ENCODE assay signal across 22 mouse cellular contexts in genomic region chr7:144774283-144774682, GRCm38 (mm10).
"Had no signal": no experiment of that assay in that cellular context is flagged by ENCODE, and none has a peak within 500 bp of the region (broad histone marks: within the 10 kb centered on the region; RNA-seq: fewer than 3 reads in every experiment).

No protein-coding gene starts in this region.

- ATAC-seq: liver, embryonic 12.5 days had no signal

- H3K9me3 ChIP-seq: limb, embryonic 13.5 days; liver, embryonic 12.5 days; liver, embryonic 15.5 days; lung, embryonic 15.5 days; megakaryocyte, embryonic 14.5 days; neural tube, embryonic 12.5 days; neural tube, embryonic 15.5 days had no signal

- H3K9ac ChIP-seq: limb, embryonic 13.5 days; liver, embryonic 12.5 days; liver, embryonic 15.5 days; lung, embryonic 15.5 days; neural tube, embryonic 12.5 days; neural tube, embryonic 15.5 days had no signal

- H3K4me1 ChIP-seq: neural tube, embryonic 12.5 days had no signal

- H3K4me2 ChIP-seq: limb, embryonic 13.5 days; liver, embryonic 12.5 days; liver, embryonic 15.5 days; lung, embryonic 15.5 days; midbrain, embryonic 11.5 days; neural tube, embryonic 12.5 days; neural tube, embryonic 15.5 days had no signal

- H3K4me3 ChIP-seq: limb, embryonic 13.5 days; liver, embryonic 12.5 days; liver, embryonic 15.5 days; lung, embryonic 15.5 days; megakaryocyte, embryonic 14.5 days; neural tube, embryonic 12.5 days; neural tube, embryonic 15.5 days had no signal

- H3K36me3 ChIP-seq: limb, embryonic 13.5 days; liver, embryonic 12.5 days; liver, embryonic 15.5 days; lung, embryonic 15.5 days; neural tube, embryonic 12.5 days; neural tube, embryonic 15.5 days had no signal

- H3K27me3 ChIP-seq: lung, embryonic 15.5 days had no signal

- DNase-seq: kidney, adult 9 months; kidney, postnatal 14 days; kidney, postnatal 4 days; left cerebral cortex, postnatal 4 days; liver; lung, adult 18-20 months; lung, postnatal 10 days; lung, postnatal 36 days; midbrain, embryonic 14.5 days; retina, postnatal 1 day; right cerebral cortex, postnatal 25 days; spleen, adult 18-20 months; thymus, adult 18-20 months; thymus, postnatal 36 days had no signal

- H3K27ac ChIP-seq: limb, embryonic 13.5 days; liver, embryonic 12.5 days; liver, embryonic 15.5 days; lung, embryonic 15.5 days; neural tube, embryonic 12.5 days; neural tube, embryonic 15.5 days had no signal
